Mouse (Mus musculus) MN1 (cell line): Measurements from ENCODE around the gene Sumf1.

Source experiments
- DNase-seq: peaks from one replicate; pipeline ENCODE4 v3.0.0-alpha.2; 2016; ENCODE audit warnings: low spot score

The Sumf1 gene

DNA sequence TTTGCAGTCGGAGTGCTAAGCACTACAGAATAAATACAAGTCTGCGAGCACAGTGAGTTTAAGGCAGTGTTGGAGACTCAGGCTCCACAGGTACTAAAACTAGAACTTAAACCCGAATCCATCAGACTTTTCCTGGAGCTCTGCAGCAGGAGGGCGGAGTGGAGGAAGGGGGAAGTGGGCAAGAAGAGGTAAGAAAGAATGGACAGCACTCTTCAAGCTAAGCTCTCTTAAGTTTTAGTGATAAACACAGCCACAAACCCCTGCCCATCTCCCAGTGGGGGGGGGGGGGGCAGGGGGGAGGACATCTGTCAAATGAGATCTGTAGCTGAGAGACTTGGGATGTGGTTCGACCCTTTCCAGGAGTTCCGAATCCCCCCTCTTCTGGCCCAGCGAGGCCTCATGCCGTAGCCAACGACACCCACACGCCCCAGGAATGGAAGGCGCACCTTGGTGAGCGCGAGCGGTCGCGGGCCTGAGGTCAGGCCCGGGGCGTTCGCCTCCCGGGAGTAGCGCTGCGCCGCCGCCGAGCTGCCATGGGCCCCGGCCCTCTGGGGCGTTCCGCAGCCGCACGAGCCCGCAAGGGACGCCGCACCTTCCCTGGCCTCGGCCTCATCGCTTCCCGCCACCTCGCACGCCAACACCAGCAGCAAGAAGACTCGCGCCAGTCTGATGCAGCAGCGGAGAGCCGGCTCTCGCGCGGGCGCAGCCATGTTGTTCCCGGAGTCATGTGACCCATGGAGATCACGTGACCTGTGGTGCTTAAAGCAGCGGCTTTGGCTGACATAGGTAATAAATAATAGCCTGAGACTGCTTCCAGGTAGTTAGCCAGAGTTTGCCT, at the start of gene Sumf1:
Gene Sumf1 (minus strand): TSS at position 736 of the 838 bp plus-strand sequence.
- DNase-seq, result peak; percentile 93

DNA sequence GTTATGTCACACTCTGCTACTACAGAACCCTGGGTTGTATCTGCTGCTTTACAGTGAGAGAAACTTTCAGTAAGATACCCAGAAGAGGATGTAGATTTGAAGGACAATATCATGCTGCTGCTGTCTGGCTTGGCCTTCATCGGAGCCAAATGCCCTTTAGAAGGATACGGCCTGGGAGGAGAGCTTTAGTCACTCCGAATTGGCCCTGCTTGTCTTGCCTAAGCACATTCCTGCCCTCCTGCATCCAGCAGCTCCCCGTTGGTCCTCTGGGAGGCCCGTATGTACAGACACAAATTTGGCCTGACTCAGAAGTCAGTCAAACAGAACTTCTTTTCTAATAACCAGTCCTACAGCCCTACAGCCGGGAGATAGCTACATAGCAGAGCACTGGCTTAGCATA, 49.2 kb upstream of the Sumf1 start:
- no peak for DNase-seq

DNA sequence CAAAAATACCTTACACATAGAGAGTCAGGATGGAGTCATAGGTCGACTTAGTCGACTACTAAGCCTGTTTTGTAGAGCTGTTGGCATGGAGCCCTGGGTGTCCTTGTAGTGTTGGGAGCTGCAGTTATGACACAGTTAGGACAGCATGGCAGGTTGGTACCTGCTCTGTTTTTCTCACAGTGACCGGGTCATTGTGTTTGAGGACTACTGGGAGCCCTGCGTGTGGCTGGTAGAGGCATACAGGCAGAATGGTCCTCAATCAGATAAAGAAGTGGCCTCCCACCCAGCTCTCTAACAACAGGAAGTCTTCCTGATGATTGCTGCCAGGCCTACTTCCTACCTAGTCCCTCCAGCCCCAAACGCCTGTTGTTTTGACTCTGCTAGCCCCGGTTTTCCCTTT, 47.7 kb upstream of the Sumf1 start:
- no peak for DNase-seq

DNA sequence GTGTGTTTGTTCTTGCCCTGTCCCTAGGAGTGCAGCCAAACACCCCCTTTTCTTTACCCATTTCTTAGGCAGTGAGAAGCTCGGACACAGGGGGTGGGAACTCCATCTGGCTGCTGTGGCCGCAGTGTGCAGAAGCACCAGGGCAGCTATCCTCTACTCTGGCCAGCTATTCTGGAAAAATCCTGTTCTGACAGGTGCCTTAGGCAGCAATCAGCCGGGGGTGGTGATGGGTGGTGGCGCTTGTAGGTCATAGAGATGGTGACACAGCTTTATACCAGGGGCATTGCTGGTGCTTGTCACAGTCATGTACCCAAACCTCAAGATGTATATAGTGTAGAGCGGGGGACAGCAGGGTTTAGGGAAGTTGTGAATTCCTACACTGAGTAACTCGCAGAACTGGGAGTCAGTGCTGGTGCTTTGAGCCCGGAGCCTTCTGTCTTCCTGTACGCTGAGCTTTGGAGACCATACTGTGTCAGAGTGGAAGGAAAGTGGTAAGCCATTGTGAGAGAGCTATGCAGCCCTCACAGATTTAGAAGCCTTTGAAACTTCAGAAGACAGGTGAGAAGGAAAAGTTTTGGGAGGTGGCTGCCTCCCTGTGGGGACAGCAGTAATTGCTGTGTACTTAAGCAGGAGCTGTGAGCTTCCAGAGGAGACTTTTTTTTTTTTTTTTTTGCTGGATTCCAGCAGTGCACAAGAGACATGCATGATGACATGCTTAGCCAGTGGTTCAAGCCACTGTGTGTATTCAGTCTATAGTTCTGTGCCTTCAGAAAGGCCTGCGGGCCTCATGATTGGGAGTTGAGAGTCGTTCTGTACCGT, 46.7 kb upstream of the Sumf1 start:
- DNase-seq, result no peak

DNA sequence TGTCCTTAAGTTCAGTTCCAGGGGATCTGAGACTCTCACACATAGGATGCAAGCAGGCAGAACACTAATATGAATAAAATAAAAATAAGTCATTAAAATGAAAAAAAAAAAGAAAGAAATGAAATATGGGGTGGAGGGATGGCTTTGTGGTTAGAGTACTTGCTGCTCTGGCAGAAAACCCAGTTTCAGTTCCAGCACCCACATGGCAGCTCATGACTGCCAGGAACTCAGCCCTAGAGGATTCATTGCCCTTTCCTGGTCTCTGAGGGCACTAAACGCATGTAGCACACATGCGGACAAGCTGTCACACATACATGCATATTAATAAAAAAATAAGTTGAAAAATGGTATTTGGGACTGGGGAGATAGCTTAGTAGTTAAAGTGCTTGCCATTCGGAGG, 45.2 kb upstream of the Sumf1 start:
- no peak for DNase-seq

DNA sequence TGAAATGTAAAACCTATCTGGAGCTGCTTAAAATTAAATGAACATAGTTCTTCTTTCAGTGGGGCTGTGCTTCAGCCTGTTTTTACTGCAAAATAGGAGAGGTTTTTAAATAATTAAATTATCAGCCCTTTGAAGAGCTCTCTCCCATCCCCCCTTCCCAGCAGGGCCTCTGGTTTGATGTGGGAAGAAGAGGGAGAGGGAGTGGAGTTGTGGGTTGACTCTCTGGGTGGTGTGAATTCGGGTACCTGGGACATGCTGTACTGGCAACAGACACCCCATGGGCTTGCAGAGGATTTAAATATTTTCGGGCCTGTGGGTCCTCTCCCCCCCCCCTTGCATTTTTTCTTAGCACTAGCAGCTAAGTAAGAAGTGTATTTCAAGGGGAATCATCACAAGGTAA, 43.2 kb upstream of the Sumf1 start:
- DNase-seq, result no peak

DNA sequence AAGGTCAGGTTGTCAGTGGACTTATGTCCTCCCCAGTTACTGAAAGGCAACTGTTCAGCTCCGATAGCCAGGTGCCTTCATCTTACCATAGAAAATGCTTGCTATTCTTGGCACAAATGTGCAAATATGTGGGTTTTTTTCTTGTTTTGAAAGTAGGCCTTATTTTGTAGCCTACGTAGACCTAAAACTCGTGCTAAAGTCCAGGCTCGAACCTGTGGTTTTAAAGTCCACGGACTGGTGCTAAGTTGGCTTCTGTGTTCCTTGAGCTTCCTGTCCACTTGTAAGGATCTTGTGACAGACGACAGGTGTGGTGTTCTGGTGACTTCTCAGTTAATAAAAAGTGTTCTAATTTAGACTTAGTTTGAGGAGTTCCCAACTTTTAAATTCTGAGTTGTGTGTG, 42.7 kb upstream of the Sumf1 start:
- DNase-seq, result no peak

DNA sequence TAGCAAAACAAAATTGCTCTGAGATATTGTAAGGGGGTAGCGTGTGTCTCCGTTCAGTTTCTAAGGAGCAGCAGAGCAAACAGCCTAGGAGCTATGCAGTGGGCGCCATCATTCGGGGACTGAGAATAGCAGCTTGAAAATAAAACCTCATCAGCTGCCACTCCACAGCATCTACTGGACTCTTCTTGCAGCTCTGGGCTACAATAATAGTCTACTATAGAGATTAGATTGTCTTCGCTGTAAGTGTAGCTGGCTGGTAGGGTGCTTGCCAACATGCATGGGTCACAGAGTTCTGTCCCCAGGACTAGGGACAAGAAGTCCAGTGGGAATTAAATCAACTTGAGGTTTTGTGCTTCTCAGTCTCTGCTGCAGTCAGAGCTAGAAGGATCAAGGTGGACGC, 42.1 kb upstream of the Sumf1 start:
- no peak for DNase-seq

DNA sequence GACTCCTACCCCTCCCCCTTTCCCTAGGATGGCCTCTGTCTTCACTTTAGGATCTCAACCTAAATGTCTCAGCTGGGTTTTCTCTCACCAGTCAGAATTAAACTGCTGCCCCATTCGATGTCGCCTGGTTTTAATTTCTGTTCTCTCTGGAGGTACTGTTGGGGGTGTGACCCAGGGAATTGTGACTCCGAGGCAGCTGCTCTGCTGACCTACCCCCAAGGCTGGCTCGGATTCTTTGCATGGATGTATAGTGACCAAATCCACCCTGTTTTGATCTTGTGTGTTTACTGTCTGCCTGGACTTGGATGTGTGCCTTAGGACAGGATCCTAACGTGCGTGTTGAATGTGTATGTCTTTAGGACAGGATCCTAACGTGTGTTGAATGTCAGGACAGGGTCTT, 40.8 kb upstream of the Sumf1 start:
- no peak for DNase-seq

DNA sequence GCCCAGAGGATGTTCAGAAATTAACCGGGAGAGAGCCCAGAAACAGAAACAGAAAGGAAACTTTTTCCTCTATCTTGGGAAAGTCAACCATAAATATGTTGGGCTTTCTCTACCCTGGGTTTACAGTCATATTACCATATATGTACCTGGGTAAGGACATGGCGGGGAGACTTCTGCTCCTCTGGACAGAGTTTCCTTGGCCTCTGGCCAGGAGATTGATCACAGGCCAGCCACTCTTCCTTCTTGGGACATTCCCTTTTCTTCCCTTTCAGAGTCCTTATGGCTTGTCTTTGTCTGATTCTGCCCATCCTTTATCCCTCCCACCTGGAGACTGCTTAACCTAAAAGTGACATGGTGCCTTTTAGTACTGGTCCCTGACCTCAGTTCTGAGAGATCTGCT, 39.6 kb upstream of the Sumf1 start:
- no peak for DNase-seq

DNA sequence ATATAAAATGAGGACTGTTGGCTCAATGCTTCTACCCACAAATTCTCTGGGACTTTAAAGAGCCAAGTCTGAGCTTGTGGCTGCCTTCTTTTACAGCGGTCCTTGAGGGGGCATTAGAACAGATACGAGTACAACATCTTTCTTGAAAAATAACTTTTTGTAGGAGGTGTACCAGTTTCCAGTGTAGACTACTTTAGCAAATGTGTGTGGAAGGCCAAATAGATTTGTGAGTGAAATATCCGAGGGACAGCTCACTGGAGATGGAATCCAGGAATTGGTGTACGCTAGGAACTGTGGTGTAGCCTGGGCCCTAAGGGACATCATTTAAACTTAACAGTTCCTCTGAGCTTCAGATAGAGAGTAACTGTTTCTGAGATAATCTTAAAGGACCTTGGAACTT, 39.0 kb upstream of the Sumf1 start:
- DNase-seq, result no peak

DNA sequence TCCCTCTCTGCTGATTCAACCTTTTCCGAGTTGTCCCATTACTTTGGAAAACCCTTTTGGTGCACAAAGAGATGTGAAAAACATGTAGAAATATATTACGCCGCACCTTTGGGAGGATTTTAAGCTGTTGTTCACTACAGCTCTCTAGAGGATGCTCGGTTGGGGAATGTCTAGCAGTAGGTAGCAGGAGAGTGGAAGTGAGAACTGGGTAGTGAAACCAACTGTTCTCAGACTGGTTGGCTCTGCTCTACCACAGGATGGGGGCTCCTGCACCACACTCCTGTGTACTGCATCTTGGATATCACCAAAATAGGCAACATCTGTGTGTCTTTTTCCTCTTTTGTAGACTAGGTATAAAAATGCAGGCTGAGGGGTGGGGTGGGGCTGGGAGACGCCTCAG, 37.5 kb upstream of the Sumf1 start:
- DNase-seq, result no peak

DNA sequence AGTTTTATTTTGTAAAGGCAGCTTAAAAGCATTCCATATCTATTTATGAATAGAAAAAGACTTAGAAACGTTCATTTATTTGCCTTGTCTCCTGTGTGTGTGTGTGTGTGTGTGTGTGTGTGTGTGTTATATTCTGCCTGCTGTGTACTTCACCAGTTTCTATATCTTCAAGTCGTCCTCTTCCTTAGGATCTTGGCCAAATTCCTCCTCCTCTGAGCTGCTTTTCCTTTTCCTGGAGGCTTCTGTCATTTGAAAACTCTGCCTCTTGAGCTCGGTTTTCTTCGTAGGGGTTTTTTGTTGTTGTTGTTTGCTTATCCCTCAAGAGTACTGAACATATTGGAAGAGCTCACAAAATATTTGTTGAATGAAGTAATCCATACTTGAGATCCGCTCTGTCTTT, 37.1 kb upstream of the Sumf1 start:
- DNase-seq, result no peak

DNA sequence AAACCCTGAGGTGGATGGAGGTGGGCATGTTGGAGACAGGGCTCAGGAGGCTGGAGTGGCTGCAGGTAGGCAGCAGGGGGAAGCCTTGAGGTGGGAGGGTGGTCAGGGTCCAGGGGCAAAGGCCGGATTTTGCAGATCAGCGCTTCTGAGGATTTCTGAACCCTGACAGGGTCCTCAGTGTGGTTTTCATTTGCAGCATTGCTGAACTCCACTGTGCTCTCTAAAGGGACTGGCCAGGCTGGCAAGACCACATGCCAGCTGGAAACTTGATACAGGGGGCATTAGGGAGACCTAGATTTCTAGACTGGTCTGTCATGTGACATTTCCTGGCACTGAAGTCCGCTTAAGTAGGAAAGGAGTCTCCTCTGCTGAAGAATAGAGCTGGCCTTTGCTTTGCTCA, 32.6 kb upstream of the Sumf1 start:
- no peak for DNase-seq

DNA sequence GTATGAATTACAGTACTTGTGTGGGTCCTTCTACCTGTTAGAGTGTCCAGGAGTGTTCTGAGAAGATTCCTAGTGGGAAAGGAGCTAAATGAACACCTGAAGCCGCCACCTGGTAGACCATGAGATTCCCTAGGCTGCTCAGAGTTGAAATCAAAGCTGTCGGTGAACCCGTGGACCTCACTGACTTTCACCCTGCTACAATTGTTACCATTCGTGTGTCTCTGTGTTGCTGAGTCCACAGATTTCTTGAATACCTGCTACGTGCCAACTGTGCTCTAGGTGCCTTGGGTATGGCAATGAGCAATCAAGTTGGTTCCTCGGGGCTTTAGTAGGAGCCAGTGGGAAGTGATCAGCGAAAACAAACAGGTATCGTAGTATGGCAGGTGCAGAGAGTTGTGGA, 31.4 kb upstream of the Sumf1 start:
- no peak for DNase-seq

DNA sequence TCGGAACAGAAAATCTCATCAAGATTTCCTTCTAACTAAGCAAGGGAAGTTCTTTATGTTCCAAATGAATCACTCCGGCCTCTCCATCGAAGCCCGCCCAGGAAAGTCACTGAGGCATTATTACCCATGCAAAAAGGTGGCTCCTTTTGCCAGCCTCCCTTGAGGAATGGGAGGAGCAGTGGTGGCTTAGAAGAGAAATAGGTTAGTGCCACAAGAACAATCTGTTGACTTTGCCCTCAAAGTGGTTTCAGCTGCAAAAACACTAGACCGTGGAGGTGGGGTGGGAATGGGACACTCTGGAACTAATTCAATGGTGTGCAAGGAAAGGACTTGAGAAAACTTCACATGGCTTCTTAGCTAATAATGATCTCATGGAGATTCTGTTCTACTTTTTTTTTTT, 30.7 kb upstream of the Sumf1 start:
- no peak for DNase-seq

DNA sequence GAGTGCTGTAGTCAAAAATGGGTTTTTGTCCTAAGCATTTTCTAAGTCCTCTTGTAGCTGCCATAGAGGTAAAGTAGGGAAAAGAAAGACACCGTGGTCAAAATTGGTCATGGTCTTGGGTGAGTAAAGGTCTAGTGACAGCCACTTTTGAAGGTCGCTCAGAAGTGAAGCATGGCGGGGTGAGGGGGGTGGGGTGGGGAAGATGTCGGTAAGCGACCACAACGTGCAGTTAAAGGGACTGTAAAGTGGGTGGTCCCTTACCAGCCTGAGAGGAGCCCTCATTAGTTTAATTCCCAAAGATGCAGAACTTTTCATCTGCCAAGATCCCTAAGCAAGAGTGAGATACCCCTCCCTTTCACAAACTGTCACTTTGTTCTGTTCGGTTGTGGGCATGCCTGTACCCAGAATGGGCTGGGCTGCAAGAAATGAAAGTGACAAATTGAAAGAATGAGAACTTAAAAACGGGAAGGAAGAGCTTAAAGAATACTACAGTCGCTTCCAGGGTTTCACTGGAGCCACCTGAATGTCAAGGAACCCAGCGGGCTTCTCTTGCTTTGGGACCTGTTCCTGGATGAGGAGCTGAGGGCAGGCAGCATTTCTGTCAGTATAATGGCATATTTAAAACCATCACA, 29.0 kb upstream of the Sumf1 start:
- DNase-seq, result no peak

DNA sequence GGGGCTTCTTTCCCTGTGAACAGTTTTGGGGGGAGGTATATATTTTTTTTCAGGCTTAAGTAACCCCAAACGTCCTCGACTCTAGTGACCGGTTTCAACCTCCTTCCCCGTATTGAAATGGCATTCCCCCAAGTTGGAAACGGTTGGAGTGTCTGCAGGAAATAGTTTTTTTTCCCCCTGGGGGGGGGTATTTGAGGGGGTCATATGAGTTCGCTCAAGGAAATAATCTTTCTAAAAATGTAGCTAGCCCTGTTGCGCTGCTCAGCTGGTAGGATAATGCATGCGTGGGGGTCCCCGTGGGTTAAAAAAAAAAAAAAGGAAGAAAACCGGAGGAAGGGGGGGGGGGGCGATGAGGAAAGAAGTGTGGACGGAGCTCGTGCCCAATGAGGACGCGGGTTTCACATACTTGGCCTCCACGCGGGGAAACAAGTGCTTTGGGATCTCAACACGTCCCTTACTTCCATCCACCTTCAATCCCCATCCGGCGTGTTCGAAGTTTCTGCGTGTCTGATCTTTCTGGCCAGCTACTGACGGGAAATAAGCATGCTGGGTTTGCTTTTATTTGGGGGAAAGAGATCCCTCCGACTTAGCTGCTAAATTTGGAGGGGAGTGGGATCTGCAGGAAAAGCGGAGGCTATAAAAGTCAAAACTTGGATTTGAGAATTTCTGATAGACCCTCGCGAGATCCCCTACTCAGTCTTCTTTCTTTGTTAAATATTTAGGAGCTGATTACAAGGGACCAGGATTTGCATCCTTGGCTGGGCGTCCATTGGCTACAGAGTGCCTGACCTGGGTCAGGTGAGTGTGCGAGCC, 28.3 kb upstream of the Sumf1 start:
- DNase-seq, result no peak

DNA sequence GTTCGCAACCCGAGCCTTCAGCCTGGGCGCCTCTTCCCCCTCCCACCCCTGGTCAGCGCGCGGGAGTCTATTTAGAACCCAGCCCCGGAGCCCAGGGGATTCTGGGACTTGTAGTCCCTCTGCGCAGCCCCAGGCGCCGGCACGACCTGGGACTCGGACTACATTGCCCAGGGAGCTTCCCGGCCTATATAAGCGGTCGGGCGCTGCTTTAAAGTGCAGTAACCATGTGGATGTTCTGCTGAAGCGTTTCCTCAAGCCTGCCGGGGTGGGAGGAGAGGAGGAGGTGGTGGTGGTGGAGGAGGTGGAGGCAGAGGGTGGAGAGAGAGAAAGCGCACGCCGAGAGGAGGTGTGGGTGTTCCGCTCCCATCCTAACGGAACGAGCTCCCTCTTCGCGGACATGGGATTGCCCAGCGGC, 27.5 kb upstream of the Sumf1 start, which contains the start of gene Itpr1:
Gene Itpr1 (plus strand): TSS at position 216 of the 415 bp plus-strand sequence.
- DNase-seq, result peak; percentile 96

DNA sequence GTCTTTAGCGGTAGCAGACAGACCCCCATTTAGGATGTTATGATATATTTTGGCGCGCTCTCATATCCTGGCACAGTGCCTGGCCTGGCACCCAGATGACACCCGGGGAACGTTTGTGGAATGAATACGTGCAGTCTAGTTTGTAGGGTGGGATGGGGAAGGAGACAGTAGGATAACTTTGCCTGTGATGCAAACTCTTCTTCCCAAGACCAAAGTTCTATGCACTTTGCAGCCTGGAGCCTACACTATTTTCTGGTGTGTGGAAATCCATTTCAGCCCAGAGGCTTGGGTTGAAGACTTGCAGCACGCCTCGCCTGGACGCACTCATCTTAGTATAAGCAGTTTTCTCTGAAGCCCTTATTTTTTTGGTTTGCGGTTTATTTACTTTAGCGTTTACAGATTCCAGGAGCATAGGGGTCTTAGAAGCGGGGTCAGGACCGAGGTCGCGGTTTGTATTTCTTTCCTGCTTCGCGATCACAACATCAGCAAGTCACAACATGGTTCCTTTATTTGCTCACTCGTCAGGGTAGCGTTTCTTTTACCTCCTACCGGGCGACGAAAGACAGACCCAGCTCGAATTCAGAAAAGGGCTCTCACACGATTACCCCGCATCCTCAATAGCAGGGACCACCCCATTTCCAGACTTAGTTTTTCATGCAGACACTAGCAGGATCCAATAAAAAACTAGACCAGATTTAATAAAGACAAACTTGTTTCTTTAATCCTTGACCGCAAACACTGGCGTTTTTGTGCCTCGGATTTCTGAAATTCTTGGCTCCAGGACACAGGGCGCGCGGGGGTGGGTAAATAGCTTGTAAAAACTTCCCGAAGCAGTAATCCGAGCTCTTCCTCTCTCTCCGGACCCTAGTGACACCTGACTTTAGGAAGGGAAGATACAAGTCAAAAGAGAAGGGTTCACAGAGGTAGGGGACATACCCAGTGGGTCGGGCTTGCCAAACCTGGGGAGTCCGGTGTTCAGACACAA, 26.8 kb upstream of the Sumf1 start:
- no peak for DNase-seq
